Mouse (Mus musculus) lung, postnatal 0 days (tissue): Measurements from ENCODE around the gene Ncapd3.

Experiments used
- CTCF ChIP-seq: IDR thresholded peaks from 2 replicates; pipeline ENCODE4 v1.5.1; 2016; ENCODE audit warnings: antibody characterized with exemption, mild to moderate bottlenecking
- EP300 ChIP-seq: IDR thresholded peaks from 2 replicates; pipeline ENCODE4 v1.6.1; 2016; ENCODE audit warnings: antibody characterized with exemption, mild to moderate bottlenecking, control low read depth

- TF ChIP-seq EP300 (no peak), CTCF (no peak)
These were observed 44.2 kb upstream of the Ncapd3 start for GRCm38 (mm10) chr9:26985668-26986277.
